Mouse (Mus musculus): ENCODE results near the gene Vmn1r185.
"Not testable (repeated sequence)": the region's sequence is repeated elsewhere in the genome, so short reads cannot be mapped to it uniquely, and the experiment has no call there.

The Vmn1r185 gene

GRCm38 (mm10) chr7:26618364-26618763, at the start of gene Vmn1r185:
Gene Vmn1r185 (minus strand): TSS chr7:26618464.
- not testable (repeated sequence) for DNase-seq (ENCODE audit: low spot score)

- DNase-seq (ENCODE audit: low spot score), result not testable (repeated sequence)
Observed at GRCm38 (mm10) chr7:26667466-26667865, 49.2 kb upstream of the Vmn1r185 start.

GRCm38 (mm10) chr7:26666011-26666410, 47.7 kb upstream of the Vmn1r185 start:
- DNase-seq (ENCODE audit: low spot score), result no peak

GRCm38 (mm10) chr7:26589774-26590173, 28.5 kb downstream of the Vmn1r185 start:
- DNase-seq (ENCODE audit: low spot score), result no peak

- no peak for DNase-seq (ENCODE audit: low spot score)
Observed at GRCm38 (mm10) chr7:26589077-26589476, 29.2 kb downstream of the Vmn1r185 start.
